Mouse (Mus musculus) kidney, embryonic 14.5 days (tissue): Measurements from ENCODE around the gene Ech1. TPM values are rescaled to one million over a fixed set of nuclear protein-coding genes. Genes with fewer than 3 reads are reported as not detected.

ENCODE experiments used
- ATAC-seq: fragments of 200-750 bp; cut with Nextera tagmentation; 2 replicates; pipeline ENCODE4 v1.8.0; 2017; ENCODE audit warnings: moderate number of reproducible peaks, mild to moderate bottlenecking, moderate TSS enrichment, moderate library complexity; ENCODE audit not compliant: low FRiP score, low TSS enrichment
- H3K27ac ChIP-seq: fragments of 300-500 bp; sonication (generic); 2 replicates; pipeline ENCODE4 v1.5.1; 2014; ENCODE audit warnings: low read depth, mild to moderate bottlenecking, low read length, moderate library complexity, mixed read lengths
- H3K27me3 ChIP-seq: fragments of 300-500 bp; sonication (generic); 2 replicates; pipeline ENCODE4 v1.6.1; 2014; ENCODE audit warnings: mild to moderate bottlenecking, low read length; ENCODE audit not compliant: control insufficient read depth, insufficient read depth
- H3K36me3 ChIP-seq: fragments of 300-500 bp; sonication (generic); 2 replicates; pipeline ENCODE4 v1.6.1; 2014; ENCODE audit warnings: low read length, mixed read lengths; ENCODE audit not compliant: control insufficient read depth, insufficient read depth
- H3K4me1 ChIP-seq: fragments of 300-500 bp; sonication (generic); 2 replicates; pipeline ENCODE4 v1.6.1; 2014; ENCODE audit warnings: low read length, mixed read lengths; ENCODE audit not compliant: control insufficient read depth, insufficient read depth
- H3K4me2 ChIP-seq: fragments of 300-500 bp; sonication (generic); replicated peaks from 2 replicates; pipeline ENCODE4 v1.6.1; 2014; ENCODE audit warnings: low read depth, mild to moderate bottlenecking, low read length
- H3K4me3 ChIP-seq: fragments of 300-500 bp; sonication (generic); 2 replicates; pipeline ENCODE4 v1.5.1; 2014; ENCODE audit warnings: mild to moderate bottlenecking, low read length
- H3K9ac ChIP-seq: fragments of 300-500 bp; sonication (generic); 2 replicates; pipeline ENCODE4 v1.6.1; 2014; ENCODE audit warnings: low read depth, mild to moderate bottlenecking, low read length, moderate library complexity
- H3K9me3 ChIP-seq: fragments of 300-500 bp; sonication (generic); 2 replicates; pipeline ENCODE4 v1.6.1; 2016; ENCODE audit warnings: low read length; ENCODE audit not compliant: control insufficient read depth
- WGBS: fragments of 180-500 bp; shearing (Covaris S2); extraction: QIAGEN DNeasy Blood & Tissue Kit; methylation state at CpG from one replicate; pipeline ENCODE4 v1.1.7; 2014; 5-methylcytosine and 5-hydroxymethylcytosine counted together
- polyA plus RNA-seq: library from polyadenylated mRNA; unstranded; fragments of >200 nt; fragmentation: Nextera tagmentation; extraction: Ambion mirVana; gene quantifications from 2 replicates; pipeline ENCODE4 v1.2.1, GENCODE M21; 2014

Gene Ech1
- polyA plus RNA-seq, 1 experiment from 2014 or later, result 134 TPM

DNA sequence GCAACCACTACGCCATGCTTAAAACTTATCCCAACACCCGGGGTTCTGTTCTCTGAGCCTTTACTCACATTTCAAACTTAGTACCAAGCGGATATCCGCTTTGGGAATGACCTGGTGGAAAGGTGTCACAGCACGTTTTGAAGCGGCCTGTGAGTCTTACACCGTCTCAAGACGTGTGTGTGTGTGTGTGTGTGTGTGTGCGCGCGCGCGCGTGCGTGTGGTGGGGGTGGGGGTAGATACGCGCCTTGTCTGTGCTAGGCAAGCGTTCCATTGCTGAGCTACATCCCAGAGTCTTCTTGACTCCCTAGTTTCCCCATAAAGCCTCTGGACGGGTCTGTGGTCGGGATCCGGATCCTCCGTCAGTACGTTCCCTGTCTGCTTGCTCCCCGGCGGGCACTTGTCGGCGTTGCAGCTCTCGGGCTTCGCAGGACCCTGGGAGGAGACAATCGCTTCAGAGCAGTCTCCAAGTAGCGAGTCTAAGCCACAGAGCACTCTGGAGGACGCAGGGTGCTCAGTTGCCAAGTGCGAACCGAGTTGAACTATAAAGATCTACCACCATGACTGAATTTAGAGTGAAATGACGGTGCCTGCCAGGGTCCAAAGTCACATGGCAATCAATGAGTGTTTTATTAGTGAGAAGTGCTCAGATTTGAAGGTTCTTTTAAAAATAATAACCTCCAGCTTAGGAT, 15.5 kb upstream of the Ech1 start:
- H3K9me3 ChIP-seq, result no peaks in the 10 kb centered on the region
- under 1% methylated on average over 35 of the region's 35 CpGs for WGBS

DNA sequence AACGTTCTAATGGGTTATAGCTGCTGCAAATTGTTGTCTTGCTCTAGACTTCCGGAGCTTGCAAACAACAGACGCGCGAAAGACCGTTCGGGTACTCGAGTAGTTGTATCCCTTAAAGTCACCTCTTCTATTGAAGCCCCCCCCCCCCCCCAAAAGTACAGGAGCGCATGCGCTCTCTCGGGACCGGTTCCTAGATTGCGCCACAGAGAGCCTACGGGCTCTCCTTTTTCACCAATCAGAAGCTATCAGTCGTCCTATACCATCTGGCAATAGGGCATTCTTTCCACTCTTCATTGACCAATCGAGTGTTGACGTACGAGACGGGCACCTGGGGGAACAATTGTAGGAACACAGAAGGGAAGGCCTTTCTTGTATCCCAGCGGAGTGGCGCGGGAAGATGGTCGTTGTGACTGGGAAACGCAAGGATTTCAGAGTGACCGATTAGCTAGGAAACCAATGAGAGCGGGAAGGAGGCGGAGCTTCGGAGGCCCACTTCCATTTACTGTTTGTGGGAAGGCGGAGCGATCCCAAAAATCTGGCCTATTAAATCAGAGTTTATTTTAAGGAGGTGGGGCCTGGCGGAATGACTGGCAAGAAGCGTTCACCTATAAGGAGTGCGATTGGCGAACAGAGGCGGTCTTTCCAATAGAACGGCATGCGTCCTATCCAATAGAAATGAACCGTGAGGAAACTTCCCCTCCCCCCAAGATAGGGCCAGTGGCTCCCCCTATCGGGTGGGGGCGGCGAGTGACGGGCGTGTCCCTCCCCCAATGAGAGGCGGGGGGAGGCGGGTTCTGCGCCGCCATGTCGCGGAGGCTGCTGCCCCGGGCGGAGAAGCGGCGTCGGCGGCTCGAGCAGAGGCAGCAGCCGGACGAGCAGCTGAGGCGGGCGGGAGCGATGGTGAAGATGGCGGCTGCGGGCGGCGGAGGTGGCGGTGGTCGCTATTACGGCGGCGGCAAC, 14.6 kb upstream of the Ech1 start:
- H3K4me2 ChIP-seq, result peak overlapping the region; percentile 79
- under 1% methylated on average over 69 of the region's 70 CpGs for WGBS
- peaks cover 38% of the 10 kb centered on the region for H3K4me1 ChIP-seq
- H3K36me3 ChIP-seq, result peaks cover 37% of the 10 kb centered on the region
- no peaks in the 10 kb centered on the region for H3K27me3 ChIP-seq
- peak; percentile 91 for ATAC-seq
- peak overlapping the region; percentile 100 for H3K27ac ChIP-seq
- H3K9ac ChIP-seq, result peak overlapping the region; percentile 99
- H3K9me3 ChIP-seq, result no peaks in the 10 kb centered on the region
- peak overlapping the region; percentile 91 for H3K4me3 ChIP-seq

More for the DNA sequence above, 15.5 kb upstream of the Ech1 start:
- peak overlapping the region; percentile 79 for H3K4me2 ChIP-seq
- H3K27ac ChIP-seq, result peak overlapping the region; percentile 100
- H3K27me3 ChIP-seq, result no peaks in the 10 kb centered on the region
- H3K9ac ChIP-seq, result peak overlapping the region; percentile 93
- H3K4me3 ChIP-seq, result peak overlapping the region; percentile 80
- H3K36me3 ChIP-seq, result peaks cover 28% of the 10 kb centered on the region
- ATAC-seq, result peak; percentile 9
- H3K4me1 ChIP-seq, result peaks cover 32% of the 10 kb centered on the region

DNA sequence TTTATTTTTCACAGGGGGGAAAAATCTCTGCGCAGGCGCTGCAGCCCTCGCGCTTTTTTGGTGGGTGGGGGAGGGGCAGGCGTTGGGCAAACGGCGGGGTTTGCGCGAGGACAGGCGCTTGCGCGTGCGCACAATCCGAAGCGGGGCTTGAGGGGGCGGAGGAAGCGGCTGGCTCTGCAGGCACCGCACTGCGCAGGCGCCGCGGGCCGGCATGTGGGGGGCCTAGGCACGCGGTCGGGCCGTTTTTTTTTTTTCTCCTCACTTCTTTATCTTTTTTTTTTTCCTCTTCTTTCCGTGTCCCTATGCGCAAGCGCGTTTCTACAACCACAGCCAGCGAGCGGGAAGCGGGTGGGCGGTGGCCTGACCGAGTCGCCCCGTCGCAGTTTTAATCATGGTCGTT, 13.8 kb upstream of the Ech1 start:
- peaks cover 45% of the 10 kb centered on the region for H3K36me3 ChIP-seq
- peak; percentile 44 for ATAC-seq
- H3K27ac ChIP-seq, result peak overlapping the region; percentile 99
- under 1% methylated on average over 38 of the region's 40 CpGs for WGBS
- H3K4me3 ChIP-seq, result peak overlapping the region; percentile 91
- peaks cover 41% of the 10 kb centered on the region for H3K4me1 ChIP-seq
- peak overlapping the region; percentile 91 for H3K4me2 ChIP-seq
- H3K9ac ChIP-seq, result peak overlapping the region; percentile 99
- H3K27me3 ChIP-seq, result no peaks in the 10 kb centered on the region
- no peaks in the 10 kb centered on the region for H3K9me3 ChIP-seq

DNA sequence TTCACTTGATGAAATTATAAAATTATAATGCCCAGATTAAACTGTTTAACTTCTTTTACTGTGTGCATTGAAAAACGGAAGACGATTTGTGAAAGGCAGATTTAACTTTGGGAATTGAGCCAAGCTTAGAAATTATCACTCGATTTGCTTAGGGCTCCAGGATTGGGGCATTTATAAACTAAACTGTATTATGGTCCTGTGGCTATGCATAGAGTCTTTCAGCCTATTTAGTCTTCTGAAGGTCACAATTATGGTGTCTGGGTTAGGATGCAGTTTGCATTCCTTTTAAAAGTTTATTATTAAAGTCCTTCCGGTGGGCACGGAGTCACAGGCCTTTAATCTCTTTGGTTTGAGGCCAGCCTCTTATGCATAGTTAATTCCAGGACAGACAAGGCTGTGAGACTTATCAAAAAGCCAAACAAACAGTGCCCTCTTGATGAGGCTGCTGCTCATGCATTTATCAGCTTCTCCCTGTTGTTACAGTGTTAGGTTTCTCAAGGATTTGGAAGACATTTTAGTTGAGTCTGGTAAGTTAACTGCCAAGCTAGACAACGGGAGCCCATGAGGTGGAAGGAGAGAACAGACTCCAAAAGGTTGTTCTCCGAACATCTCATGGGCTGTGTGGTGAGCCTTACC, 13.3 kb upstream of the Ech1 start:
- Histone ChIP-seq H3K27me3 (no peaks in the 10 kb centered on the region), H3K9me3 (no peaks in the 10 kb centered on the region), H3K4me1 (peaks cover 45% of the 10 kb centered on the region), H3K4me2 (peak overlapping the region; percentile 91), H3K9ac (peak overlapping the region; percentile 99), H3K4me3 (peak overlapping the region; percentile 91), H3K27ac (peak overlapping the region; percentile 99), H3K36me3 (peaks cover 51% of the 10 kb centered on the region)
- ATAC-seq, result no peak
- WGBS, result 4% methylated on average over 7 of the region's 7 CpGs

DNA sequence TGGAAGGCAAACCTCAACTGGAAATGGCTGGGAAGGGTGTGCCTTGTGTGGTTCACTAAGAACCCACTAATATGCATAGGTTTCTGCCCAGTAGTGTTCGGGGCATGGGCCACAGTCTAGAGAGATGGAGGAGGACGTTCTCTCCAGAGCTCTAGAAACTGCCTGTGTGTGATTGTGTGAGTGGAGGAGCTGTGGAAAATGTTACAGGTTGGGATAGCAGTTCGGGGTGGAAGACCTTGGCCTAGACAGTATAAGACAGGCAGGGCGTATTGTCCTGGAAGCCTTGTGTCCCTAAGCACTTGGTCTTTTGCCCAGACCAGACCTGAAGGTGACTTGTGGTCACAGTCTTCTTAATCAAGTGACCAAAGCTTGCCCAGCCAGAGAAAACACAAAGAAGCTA, 12.6 kb upstream of the Ech1 start:
- peaks cover 49% of the 10 kb centered on the region for H3K4me1 ChIP-seq
- ATAC-seq, result no peak
- H3K36me3 ChIP-seq, result peaks cover 57% of the 10 kb centered on the region
- peak overlapping the region; percentile 91 for H3K4me2 ChIP-seq
- H3K27ac ChIP-seq, result no peak overlapping the region
- H3K9ac ChIP-seq, result peak overlapping the region; percentile 99
- no peaks in the 10 kb centered on the region for H3K27me3 ChIP-seq
- peak overlapping the region; percentile 91 for H3K4me3 ChIP-seq
- no peaks in the 10 kb centered on the region for H3K9me3 ChIP-seq
- WGBS, result 60% methylated on average over 4 of the region's 4 CpGs

DNA sequence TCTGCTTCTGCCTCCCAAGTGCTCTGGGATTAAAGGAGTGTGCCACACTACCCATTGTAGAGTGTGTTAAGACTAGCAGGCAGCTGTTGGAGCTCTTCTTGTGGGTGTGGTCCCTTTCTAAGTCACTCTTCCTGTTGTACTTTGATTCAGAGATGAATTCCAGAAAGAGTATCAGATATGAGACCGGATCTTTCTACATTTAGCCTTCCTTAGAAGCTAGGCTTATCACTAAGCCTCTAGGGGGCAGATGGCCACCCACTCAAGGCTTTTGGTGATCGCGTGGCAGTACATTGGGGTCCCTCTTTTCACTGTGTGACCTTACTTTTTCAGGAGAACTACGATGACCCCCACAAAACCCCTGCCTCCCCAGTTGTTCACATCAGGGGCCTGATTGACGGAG, 12.1 kb upstream of the Ech1 start:
- Histone ChIP-seq H3K4me2 (peak overlapping the region; percentile 91), H3K27me3 (no peaks in the 10 kb centered on the region), H3K4me3 (peak overlapping the region; percentile 91), H3K9me3 (no peaks in the 10 kb centered on the region), H3K36me3 (peaks cover 62% of the 10 kb centered on the region), H3K9ac (peak overlapping the region; percentile 99), H3K4me1 (peaks cover 45% of the 10 kb centered on the region), H3K27ac (no peak overlapping the region)
- 79% methylated on average over 5 of the region's 5 CpGs for WGBS
- no peak for ATAC-seq

DNA sequence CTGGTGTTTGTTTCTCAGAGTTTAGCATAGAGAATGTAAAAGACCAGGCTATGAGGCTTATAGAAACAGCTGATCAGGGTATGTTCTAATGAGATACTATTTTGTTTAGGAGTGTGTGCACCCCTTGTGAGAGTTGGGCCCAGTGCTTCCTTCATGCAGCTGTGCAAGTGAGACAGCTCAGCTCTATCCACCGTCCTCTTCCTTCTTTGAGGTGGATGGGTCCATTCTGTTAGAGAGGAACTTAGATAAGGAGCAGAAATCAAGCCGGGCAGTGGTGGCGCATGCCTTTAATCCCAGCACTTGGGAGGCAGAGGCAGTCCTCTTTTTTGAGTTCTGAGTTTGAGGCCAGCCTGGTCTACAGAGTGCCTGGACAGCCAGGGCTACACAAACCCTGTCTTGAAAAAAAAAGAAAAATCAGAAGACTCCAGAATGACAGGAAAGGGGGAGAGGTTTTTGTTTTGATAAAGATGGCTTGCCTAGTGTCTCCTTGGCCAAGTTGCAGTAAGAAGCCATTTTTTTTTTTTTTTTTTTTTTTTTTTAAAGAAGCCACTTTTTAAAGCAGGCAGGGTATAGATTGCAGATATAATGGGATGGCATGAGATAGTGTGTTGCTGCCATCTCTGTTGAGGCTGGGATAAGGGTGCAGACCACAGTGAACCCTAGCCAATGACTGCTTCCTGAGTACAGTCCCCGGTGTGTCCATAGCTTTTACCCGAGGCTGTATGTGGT, 10.5 kb upstream of the Ech1 start:
- no peak overlapping the region for H3K4me2 ChIP-seq
- ATAC-seq, result no peak
- 87% methylated on average over 5 of the region's 5 CpGs for WGBS

DNA sequence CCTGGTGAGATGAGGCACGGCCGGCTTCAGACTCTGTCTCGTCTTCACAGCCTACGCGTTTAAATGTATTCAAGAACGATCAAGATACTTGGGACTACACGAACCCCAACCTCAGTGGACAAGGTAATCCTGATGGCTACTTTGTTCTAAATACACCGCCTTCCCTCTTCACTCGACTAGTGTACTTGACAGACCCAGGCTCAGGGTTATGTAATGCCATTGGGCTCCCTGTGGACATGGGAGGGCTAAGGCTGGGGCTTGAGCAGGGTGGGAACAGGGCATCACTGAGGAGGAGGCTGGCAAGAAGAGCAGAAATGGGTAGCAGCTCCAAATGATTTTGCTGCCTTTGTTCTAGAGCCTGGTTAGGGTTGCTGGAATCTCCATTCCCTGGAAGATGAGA, 9.8 kb upstream of the Ech1 start:
- H3K4me1 ChIP-seq, result peaks cover 41% of the 10 kb centered on the region
- H3K4me2 ChIP-seq, result no peak overlapping the region
- no peak for ATAC-seq
- 92% methylated on average over 9 of the region's 9 CpGs for WGBS
- H3K27me3 ChIP-seq, result no peaks in the 10 kb centered on the region
- peak overlapping the region; percentile 18 for H3K9ac ChIP-seq
- H3K36me3 ChIP-seq, result peaks cover 84% of the 10 kb centered on the region
- H3K4me3 ChIP-seq, result no peak overlapping the region
- H3K27ac ChIP-seq, result no peak overlapping the region
- H3K9me3 ChIP-seq, result no peaks in the 10 kb centered on the region

More for the DNA sequence above, 10.5 kb upstream of the Ech1 start:
- peaks cover 77% of the 10 kb centered on the region for H3K36me3 ChIP-seq
- H3K4me3 ChIP-seq, result no peak overlapping the region
- no peaks in the 10 kb centered on the region for H3K27me3 ChIP-seq
- H3K9ac ChIP-seq, result peak overlapping the region; percentile 28; the same call in 1 of the 2 replicates
- H3K27ac ChIP-seq, result no peak overlapping the region
- peaks cover 41% of the 10 kb centered on the region for H3K4me1 ChIP-seq
- no peaks in the 10 kb centered on the region for H3K9me3 ChIP-seq
